Mouse (Mus musculus): ENCODE results near the gene Cipc.

- no peak for TF ChIP-seq CTCF (IDR thresholded peaks at IDR 0.05; ENCODE audit: insufficient read depth, low read depth, low read length)
- no peak for TF ChIP-seq POLR2A (IDR thresholded peaks at IDR 0.05; ENCODE audit: insufficient read depth, low read depth, low read length)
Observed at GRCm38 (mm10) chr12:86983470-86984193, 36.8 kb downstream of the Cipc start.

Measured in olfactory bulb, adult 2 months (tissue).